In the genomic region with DNA sequence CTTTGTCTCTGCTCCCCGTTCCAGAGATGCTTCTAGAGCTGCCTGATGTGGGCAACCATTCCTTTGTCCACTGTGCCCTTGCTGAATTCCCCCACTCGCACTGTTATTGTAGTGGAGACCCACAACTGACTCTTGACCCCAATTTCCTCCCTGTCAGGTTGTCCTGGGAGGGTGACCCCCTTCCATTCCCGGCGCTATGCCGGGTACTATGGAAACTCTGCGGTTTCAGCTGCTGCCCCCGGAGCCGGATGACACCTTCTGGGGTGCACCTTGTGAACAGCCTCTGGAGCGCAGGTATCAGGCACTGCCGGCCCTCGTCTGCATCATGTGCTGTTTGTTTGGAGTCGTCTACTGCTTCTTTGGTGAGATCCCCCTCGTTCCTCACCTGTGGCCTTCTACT, we compare ENCODE assay signal across 8 mouse cellular contexts. TPM values are rescaled to one million over a fixed set of nuclear protein-coding genes. Genes with fewer than 3 reads are reported as not detected.
A peak's percentile ranks its signal among the peaks of the same experiment; 100 is the strongest.
DNase-seq lines count a peak whose midpoint lies in the region; ATAC-seq and TF ChIP-seq lines count a peak whose summit lies in the region.

No protein-coding gene starts in this region.

- no peak for TF ChIP-seq CTCF in lung, embryonic 14.5 days (IDR thresholded peaks at IDR 0.05; ENCODE audit: low read depth)

- 23% methylated on average over 13 of the region's 13 CpGs for WGBS in lung, embryonic 14.5 days
- 15% methylated on average over 13 of the region's 13 CpGs for WGBS in limb, embryonic 11.5 days
- 24% methylated on average over 13 of the region's 13 CpGs for WGBS in stomach, embryonic 14.5 days

- no peaks in the 10 kb centered on the region for H3K9me3 ChIP-seq in lung, embryonic 14.5 days (ENCODE audit: low read depth, low read length)
- H3K9me3 ChIP-seq in limb, embryonic 11.5 days (ENCODE audit: control insufficient read depth, low read length) = no peaks in the 10 kb centered on the region
- H3K9me3 ChIP-seq in stomach, embryonic 14.5 days (ENCODE audit: control insufficient read depth, low read depth, low read length) = no peaks in the 10 kb centered on the region

- H3K4me2 ChIP-seq in lung, embryonic 14.5 days = peak overlapping the region; percentile 79
- H3K4me2 ChIP-seq in limb, embryonic 11.5 days (ENCODE audit: low read depth, severe bottlenecking) = peak overlapping the region; percentile 93
- peak overlapping the region; percentile 62 for H3K4me2 ChIP-seq in stomach, embryonic 14.5 days (replicated peaks; ENCODE audit: low read depth, low read length)

- H3K36me3 ChIP-seq in lung, embryonic 14.5 days (ENCODE audit: insufficient read depth) = peaks cover 18% of the 10 kb centered on the region
- H3K36me3 ChIP-seq in limb, embryonic 11.5 days (ENCODE audit: control insufficient read depth, insufficient read depth, low read length) = peaks cover 5% of the 10 kb centered on the region
- peaks cover 17% of the 10 kb centered on the region for H3K36me3 ChIP-seq in stomach, embryonic 14.5 days (ENCODE audit: control insufficient read depth, insufficient read depth, low read length)

- H3K4me1 ChIP-seq in lung, embryonic 14.5 days (ENCODE audit: insufficient read depth) = 0 out of 2 replicates have a peak, but pooled peaks cover 12% of the 10 kb centered on the region
- peaks cover 16% of the 10 kb centered on the region for H3K4me1 ChIP-seq in limb, embryonic 11.5 days (ENCODE audit: control insufficient read depth, insufficient read depth, low read length)
- peaks cover 16% of the 10 kb centered on the region for H3K4me1 ChIP-seq in stomach, embryonic 14.5 days (ENCODE audit: control insufficient read depth, insufficient read depth, low read length)

- peak; percentile 41 to 54 for DNase-seq in cerebellum, adult 18-20 months
- DNase-seq in lung, embryonic 14.5 days = no peak
- no peak for DNase-seq in lung, postnatal 36 days
- DNase-seq in limb, embryonic 11.5 days (ENCODE audit: low spot score) = no peak
- no peak for DNase-seq in right cerebral cortex, postnatal 36 days (ENCODE audit: low spot score in 2 of 2)
- no peak for DNase-seq in frontal cortex, postnatal 14 days (ENCODE audit: low spot score in 2 of 2)

- ATAC-seq in cerebellum, adult (ENCODE audit: insufficient number of reproducible peaks, low FRiP score, low TSS enrichment) = no peak
- ATAC-seq in lung, embryonic 14.5 days (ENCODE audit: insufficient read depth) = no peak
- no peak for ATAC-seq in limb, embryonic 11.5 days (ENCODE audit: insufficient number of reproducible peaks, low FRiP score, low TSS enrichment, low read depth)
- no peak for ATAC-seq in stomach, embryonic 14.5 days (ENCODE audit: insufficient number of reproducible peaks, insufficient read depth, low FRiP score, low read depth)

- H3K4me3 ChIP-seq in lung, embryonic 14.5 days (ENCODE audit: low read depth, low read length) = peak overlapping the region; percentile 72
- peak overlapping the region; percentile 85; the same call in 1 of the 2 replicates for H3K4me3 ChIP-seq in limb, embryonic 11.5 days (ENCODE audit: low read depth, low read length)
- H3K4me3 ChIP-seq in stomach, embryonic 14.5 days (ENCODE audit: low read depth, low read length) = peak overlapping the region; percentile 77

- peaks cover 51% of the 10 kb centered on the region for H3K27me3 ChIP-seq in lung, embryonic 14.5 days (ENCODE audit: insufficient read depth, low read length)
- H3K27me3 ChIP-seq in limb, embryonic 11.5 days (ENCODE audit: control insufficient read depth, insufficient read depth, low read length) = peaks cover 39% of the 10 kb centered on the region
- 0 out of 2 replicates have a peak, but pooled peaks cover 3% of the 10 kb centered on the region for H3K27me3 ChIP-seq in stomach, embryonic 14.5 days (ENCODE audit: control insufficient read depth, insufficient read depth, low read length)

- no peak overlapping the region for H3K9ac ChIP-seq in lung, embryonic 14.5 days
- no peak overlapping the region for H3K9ac ChIP-seq in limb, embryonic 11.5 days (ENCODE audit: low read length)
- no peak overlapping the region for H3K9ac ChIP-seq in stomach, embryonic 14.5 days (replicated peaks; ENCODE audit: low read depth, low read length)

- no peak overlapping the region for H3K27ac ChIP-seq in lung, embryonic 14.5 days (ENCODE audit: low read depth)
- H3K27ac ChIP-seq in limb, embryonic 11.5 days (replicated peaks; ENCODE audit: low read depth, low read length) = no peak overlapping the region
- H3K27ac ChIP-seq in stomach, embryonic 14.5 days (ENCODE audit: low read length) = no peak overlapping the region

RNA-seq across cellular contexts. Expression of gene Tmem198, which starts 0.7 kb away (rescaled TPM):
- polyA plus RNA-seq in lung, embryonic 14.5 days (2014; fragmentation: Nextera tagmentation; extraction: Ambion mirVana) = 0.26 and 0.72 TPM in 2 replicates
- 0.17 and 0.18 TPM in 2 replicates for polyA plus RNA-seq in limb, embryonic 11.5 days (2014; fragmentation: Nextera tagmentation; extraction: Ambion mirVana)
- 1.6 and 1.7 TPM in 2 replicates for polyA plus RNA-seq in stomach, embryonic 14.5 days (2014; fragmentation: Nextera tagmentation; extraction: Ambion mirVana)

RNA-seq across cellular contexts. Expression of gene Chpf, which starts 0.9 kb away (rescaled TPM):
- 32.8 and 35.1 TPM in 2 replicates for polyA plus RNA-seq in lung, embryonic 14.5 days (2014; fragmentation: Nextera tagmentation; extraction: Ambion mirVana)
- polyA plus RNA-seq in limb, embryonic 11.5 days (2014; fragmentation: Nextera tagmentation; extraction: Ambion mirVana) = 14.2 and 16.1 TPM in 2 replicates
- 38.4 and 41.0 TPM in 2 replicates for polyA plus RNA-seq in stomach, embryonic 14.5 days (2014; fragmentation: Nextera tagmentation; extraction: Ambion mirVana)

RNA-seq across cellular contexts. Expression of gene Obsl1, which starts 26.2 kb away (rescaled TPM):
- polyA plus RNA-seq in lung, embryonic 14.5 days (2014; fragmentation: Nextera tagmentation; extraction: Ambion mirVana) = 83.9 and 93.3 TPM in 2 replicates
- polyA plus RNA-seq in limb, embryonic 11.5 days (2014; fragmentation: Nextera tagmentation; extraction: Ambion mirVana) = 67.4 and 72.5 TPM in 2 replicates
- 77.0 and 79.0 TPM in 2 replicates for polyA plus RNA-seq in stomach, embryonic 14.5 days (2014; fragmentation: Nextera tagmentation; extraction: Ambion mirVana)

RNA-seq across cellular contexts. Expression of gene Inha, which starts 26.8 kb away (rescaled TPM):
- 1.7 and 2.1 TPM in 2 replicates for polyA plus RNA-seq in lung, embryonic 14.5 days (2014; fragmentation: Nextera tagmentation; extraction: Ambion mirVana)
- 1.3 and 2.3 TPM in 2 replicates for polyA plus RNA-seq in limb, embryonic 11.5 days (2014; fragmentation: Nextera tagmentation; extraction: Ambion mirVana)
- polyA plus RNA-seq in stomach, embryonic 14.5 days (2014; fragmentation: Nextera tagmentation; extraction: Ambion mirVana) = 7.2 and 7.4 TPM in 2 replicates

RNA-seq across cellular contexts. Expression of gene Asic4, which starts 29.8 kb away (rescaled TPM):
- polyA plus RNA-seq in lung, embryonic 14.5 days (2014; fragmentation: Nextera tagmentation; extraction: Ambion mirVana) = 0.12 and 0.18 TPM in 2 replicates
- 0.07 and 0.13 TPM in 2 replicates for polyA plus RNA-seq in limb, embryonic 11.5 days (2014; fragmentation: Nextera tagmentation; extraction: Ambion mirVana)
- polyA plus RNA-seq in stomach, embryonic 14.5 days (2014; fragmentation: Nextera tagmentation; extraction: Ambion mirVana) = 0.16 and 0.25 TPM in 2 replicates

Comparison
In these comparisons a context has a peak if more than half of its experiments do, and no peak if none do; other contexts are left out.
1. DNase-seq: peak in cerebellum, adult 18-20 months (2 of 2); none in lung, embryonic 14.5 days (single experiment), lung, postnatal 36 days (single experiment), limb, embryonic 11.5 days (single experiment), right cerebral cortex, postnatal 36 days (0 of 2) and frontal cortex, postnatal 14 days (0 of 2).
2. Peak in every context shown above with its lines, with median percentiles within 50 percentile points of each other: H3K4me2 ChIP-seq and H3K4me3 ChIP-seq.